Mouse (Mus musculus) embryonic facial prominence, embryonic 13.5 days (tissue): Measurements from ENCODE around the gene Acin1. TPM values are rescaled to one million over a fixed set of nuclear protein-coding genes. Genes with fewer than 3 reads are reported as not detected.
A peak's percentile ranks its signal among the peaks of the same experiment; 100 is the strongest.

ENCODE experiments used
- ATAC-seq: fragments of 200-750 bp; cut with Nextera tagmentation; 2 replicates; pipeline ENCODE4 v1.8.0; 2017; ENCODE audit warnings: low read depth; ENCODE audit not compliant: insufficient number of reproducible peaks, insufficient read depth, low FRiP score, low TSS enrichment
- H3K27ac ChIP-seq: fragments of 300-500 bp; sonication (generic); 2 replicates; pipeline ENCODE4 v1.5.1; 2015; ENCODE audit warnings: moderate library complexity, mild to moderate bottlenecking, inconsistent platforms
- H3K27me3 ChIP-seq: fragments of 300-500 bp; sonication (generic); 2 replicates; pipeline ENCODE4 v1.6.1; 2015; ENCODE audit warnings: mild to moderate bottlenecking, inconsistent platforms
- H3K36me3 ChIP-seq: fragments of 300-500 bp; sonication (generic); 2 replicates; pipeline ENCODE4 v1.6.1; 2015; ENCODE audit warnings: mild to moderate bottlenecking, inconsistent platforms
- H3K4me1 ChIP-seq: fragments of 300-500 bp; sonication (generic); 2 replicates; pipeline ENCODE4 v1.6.1; 2015; ENCODE audit warnings: inconsistent platforms
- H3K4me2 ChIP-seq: fragments of 300-500 bp; sonication (generic); 2 replicates; pipeline ENCODE4 v1.6.1; 2015; ENCODE audit warnings: moderate library complexity, mild to moderate bottlenecking, inconsistent platforms
- H3K4me3 ChIP-seq: fragments of 300-500 bp; sonication (generic); 2 replicates; pipeline ENCODE4 v1.5.1; 2015; ENCODE audit warnings: mild to moderate bottlenecking, inconsistent platforms
- H3K9ac ChIP-seq: fragments of 300-500 bp; sonication (generic); 2 replicates; pipeline ENCODE4 v1.6.1; 2015; ENCODE audit warnings: mild to moderate bottlenecking, inconsistent platforms
- H3K9me3 ChIP-seq: fragments of 300-500 bp; sonication (generic); 2 replicates; pipeline ENCODE4 v1.6.1; 2016; ENCODE audit warnings: inconsistent platforms
- WGBS: fragments of 180-500 bp; shearing (Covaris S2); methylation state at CpG from one replicate; pipeline ENCODE4 v1.1.7; 2015; ENCODE audit warnings: mixed read lengths; 5-methylcytosine and 5-hydroxymethylcytosine counted together
- polyA plus RNA-seq: library from polyadenylated mRNA; unstranded; fragments of >200 nt; fragmentation: Nextera tagmentation; extraction: Ambion mirVana; gene quantifications from 2 replicates; pipeline ENCODE4 v1.2.1, GENCODE M21; 2015

Acin1 gene
- polyA plus RNA-seq, 1 experiment from 2014 or later = 169 TPM

GRCm38 (mm10) chr14:54640946-54641304 is 45.8 kb downstream of the Acin1 start, which contains the start of gene Gm17606:
TSS of gene Gm17606 (plus strand) at chr14:54640952.
- peaks cover 72% of the 10 kb centered on the region for H3K36me3 ChIP-seq
- H3K4me1 ChIP-seq = peaks cover 16% of the 10 kb centered on the region
- no peaks in the 10 kb centered on the region for H3K27me3 ChIP-seq
- H3K9me3 ChIP-seq = no peaks in the 10 kb centered on the region
- 1% methylated on average over 28 of the region's 28 CpGs for WGBS
- peak within 1 kb of the TSS; percentile 90 for H3K9ac ChIP-seq
- ATAC-seq = no peak
- H3K4me2 ChIP-seq = peak within 1 kb of the TSS; percentile 73
- peak within 1 kb of the TSS; percentile 75 for H3K4me3 ChIP-seq
- peak within 1 kb of the TSS; percentile 78 for H3K27ac ChIP-seq

- Histone ChIP-seq H3K4me1 (peaks cover 16% of the 10 kb centered on the region), H3K4me2 (peak overlapping the region; percentile 73), H3K27ac (no peak overlapping the region), H3K4me3 (peak overlapping the region; percentile 75), H3K9me3 (no peaks in the 10 kb centered on the region), H3K36me3 (peaks cover 69% of the 10 kb centered on the region), H3K27me3 (no peaks in the 10 kb centered on the region), H3K9ac (peak overlapping the region; percentile 90)
- no peak for ATAC-seq
- 20% methylated on average over 4 of the region's 4 CpGs for WGBS
Measured at GRCm38 (mm10) chr14:54640121-54640520, 46.6 kb downstream of the Acin1 start.

- H3K9me3 ChIP-seq = no peaks in the 10 kb centered on the region
- peaks cover 66% of the 10 kb centered on the region for H3K36me3 ChIP-seq
- no peak overlapping the region for H3K27ac ChIP-seq
- H3K27me3 ChIP-seq = no peaks in the 10 kb centered on the region
- no peak overlapping the region for H3K4me2 ChIP-seq
- 69% methylated on average over 5 of the region's 5 CpGs for WGBS
- peak overlapping the region; percentile 4; the same call in 1 of the 2 replicates for H3K9ac ChIP-seq
- H3K4me3 ChIP-seq = no peak overlapping the region
- H3K4me1 ChIP-seq = peaks cover 16% of the 10 kb centered on the region
- ATAC-seq = no peak
Measured at GRCm38 (mm10) chr14:54638210-54638609, 48.5 kb downstream of the Acin1 start.

GRCm38 (mm10) chr14:54636954-54637353 is 49.8 kb downstream of the Acin1 start:
- ATAC-seq = no peak
- Histone ChIP-seq H3K27me3 (no peaks in the 10 kb centered on the region), H3K4me1 (peaks cover 16% of the 10 kb centered on the region), H3K36me3 (peaks cover 67% of the 10 kb centered on the region), H3K27ac (no peak overlapping the region), H3K4me2 (no peak overlapping the region), H3K4me3 (no peak overlapping the region), H3K9ac (no peak overlapping the region), H3K9me3 (no peaks in the 10 kb centered on the region)
- WGBS = 54% methylated on average over 8 of the region's 8 CpGs

- WGBS = 88% methylated on average over 4 of the region's 4 CpGs
- ATAC-seq = no peak
- peaks cover 82% of the 10 kb centered on the region for H3K36me3 ChIP-seq
Measured at GRCm38 (mm10) chr14:54634182-54634581, 52.5 kb downstream of the Acin1 start.

GRCm38 (mm10) chr14:54632252-54632651 is 54.5 kb downstream of the Acin1 start:
- no peak for ATAC-seq
- Histone ChIP-seq H3K9me3 (no peaks in the 10 kb centered on the region), H3K9ac (no peak overlapping the region), H3K4me3 (no peak overlapping the region), H3K27ac (no peak overlapping the region), H3K27me3 (no peaks in the 10 kb centered on the region), H3K36me3 (peaks cover 64% of the 10 kb centered on the region), H3K4me2 (no peak overlapping the region), H3K4me1 (0 out of 2 replicates have a peak, but pooled peaks cover 4% of the 10 kb centered on the region)
- WGBS = 93% methylated on average over 37 of the region's 37 CpGs

More at GRCm38 (mm10) chr14:54634182-54634581, 52.5 kb downstream of the Acin1 start:
- H3K4me2 ChIP-seq = no peak overlapping the region
- peaks cover 6% of the 10 kb centered on the region for H3K4me1 ChIP-seq
- no peak overlapping the region for H3K9ac ChIP-seq
- H3K9me3 ChIP-seq = no peaks in the 10 kb centered on the region
- no peaks in the 10 kb centered on the region for H3K27me3 ChIP-seq
- no peak overlapping the region for H3K4me3 ChIP-seq
- no peak overlapping the region for H3K27ac ChIP-seq

DNA sequence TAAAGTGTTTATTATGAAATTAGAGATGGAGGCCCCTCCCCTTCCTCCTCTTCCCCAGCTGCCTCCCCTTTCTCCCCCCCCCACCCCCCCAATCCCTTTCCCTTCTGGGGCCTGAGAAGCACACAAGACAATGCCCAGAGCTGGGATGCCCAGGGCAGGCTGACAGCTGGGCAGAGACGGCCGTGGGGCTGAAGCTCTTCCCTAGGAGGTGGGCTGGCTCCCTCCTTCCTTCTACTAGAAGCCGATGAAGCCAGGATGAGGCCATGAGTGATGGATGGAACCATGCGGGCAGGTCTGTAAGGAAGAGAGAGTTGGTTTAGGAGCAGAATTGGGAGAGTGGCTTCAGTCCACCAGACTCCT is 55.5 kb downstream of the Acin1 start:
- Histone ChIP-seq H3K36me3 (peaks cover 54% of the 10 kb centered on the region), H3K9me3 (no peaks in the 10 kb centered on the region), H3K27ac (peak overlapping the region; percentile 48; the same call in 1 of the 2 replicates), H3K9ac (no peak overlapping the region), H3K27me3 (no peaks in the 10 kb centered on the region), H3K4me1 (0 out of 2 replicates have a peak, but pooled peaks cover 4% of the 10 kb centered on the region), H3K4me2 (no peak overlapping the region), H3K4me3 (no peak overlapping the region)
- ATAC-seq = no peak
- WGBS = 65% methylated on average over 4 of the region's 4 CpGs

DNA sequence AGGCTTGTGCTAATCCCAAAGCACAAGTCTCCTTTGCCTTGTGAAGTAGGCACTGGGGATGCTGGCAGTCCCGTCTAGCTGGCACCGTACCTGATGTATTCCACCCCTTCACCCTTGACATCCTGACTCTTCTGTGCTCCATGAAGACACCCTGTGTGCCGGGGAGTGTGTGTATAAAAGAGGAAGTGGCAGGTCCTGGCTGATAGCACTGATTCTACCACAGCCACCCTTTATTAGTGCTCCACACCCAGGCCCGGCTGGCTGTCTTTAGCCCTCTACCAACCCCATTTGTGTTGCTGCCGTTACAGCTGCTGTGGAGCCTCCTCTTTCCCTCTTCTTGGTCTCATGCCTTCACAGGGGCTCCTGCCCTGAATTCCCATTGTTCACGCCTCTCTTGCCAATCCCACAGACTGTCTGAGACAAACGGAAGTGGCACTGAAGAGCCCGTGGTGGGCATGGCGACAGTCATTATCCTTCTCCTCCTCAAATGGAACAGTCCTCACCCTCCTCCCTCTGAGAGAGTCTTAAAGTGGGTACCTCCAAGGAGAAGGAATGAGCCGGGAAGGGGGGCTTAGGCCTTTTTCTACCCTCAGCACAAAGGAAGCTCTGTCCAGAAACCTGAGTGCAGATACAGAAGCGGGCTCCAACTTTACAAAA is 56.0 kb downstream of the Acin1 start:
- no peaks in the 10 kb centered on the region for H3K9me3 ChIP-seq
- H3K4me1 ChIP-seq = 0 out of 2 replicates have a peak, but pooled peaks cover 4% of the 10 kb centered on the region
- no peak overlapping the region for H3K4me3 ChIP-seq
- no peak for ATAC-seq
- H3K27ac ChIP-seq = peak overlapping the region; percentile 64; the same call in 1 of the 2 replicates
- no peaks in the 10 kb centered on the region for H3K27me3 ChIP-seq
- H3K36me3 ChIP-seq = peaks cover 49% of the 10 kb centered on the region
- no peak overlapping the region for H3K9ac ChIP-seq
- WGBS = 73% methylated on average over 11 of the region's 11 CpGs
- no peak overlapping the region for H3K4me2 ChIP-seq

- Histone ChIP-seq H3K36me3 (peaks cover 44% of the 10 kb centered on the region), H3K27ac (no peak overlapping the region), H3K4me1 (0 out of 2 replicates have a peak, but pooled peaks cover 4% of the 10 kb centered on the region), H3K4me2 (no peak overlapping the region), H3K4me3 (no peak overlapping the region), H3K27me3 (no peaks in the 10 kb centered on the region), H3K9ac (no peak overlapping the region), H3K9me3 (no peaks in the 10 kb centered on the region)
- WGBS = 81% methylated on average over 2 of the region's 2 CpGs
- ATAC-seq = no peak
Measured at GRCm38 (mm10) chr14:54629797-54630196, 56.9 kb downstream of the Acin1 start.

DNA sequence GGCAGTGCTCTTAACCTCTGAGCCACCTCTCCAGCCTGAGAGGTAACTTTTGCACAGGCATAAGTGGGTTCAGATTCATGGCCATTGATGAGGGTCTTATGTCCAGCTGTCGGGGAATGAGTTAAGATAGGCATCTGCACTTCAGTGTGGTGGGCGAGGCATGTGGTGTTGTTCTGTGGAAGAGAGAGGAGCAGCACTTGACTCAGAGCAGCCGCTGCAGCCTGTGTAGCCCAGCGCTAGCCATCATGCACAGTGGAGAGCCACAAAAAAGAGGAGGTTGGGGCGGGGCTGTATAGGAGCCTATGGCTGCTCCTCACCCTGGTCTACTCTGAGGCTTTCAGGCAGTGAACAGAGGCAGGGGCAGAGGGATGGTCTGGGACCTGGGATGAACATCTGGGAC is 58.6 kb downstream of the Acin1 start:
- no peak overlapping the region for H3K27ac ChIP-seq
- H3K4me2 ChIP-seq = no peak overlapping the region
- no peak overlapping the region for H3K9ac ChIP-seq
- 80% methylated on average over 5 of the region's 5 CpGs for WGBS
- H3K4me1 ChIP-seq = 0 out of 2 replicates have a peak, but pooled peaks cover 4% of the 10 kb centered on the region
- H3K4me3 ChIP-seq = no peak overlapping the region
- peaks cover 29% of the 10 kb centered on the region for H3K36me3 ChIP-seq
- H3K27me3 ChIP-seq = no peaks in the 10 kb centered on the region
- no peak for ATAC-seq
- H3K9me3 ChIP-seq = no peaks in the 10 kb centered on the region

- Histone ChIP-seq H3K27ac (no peak overlapping the region), H3K9ac (peak overlapping the region; percentile 21; the same call in 1 of the 2 replicates), H3K4me2 (no peak overlapping the region), H3K27me3 (no peaks in the 10 kb centered on the region), H3K4me3 (no peak overlapping the region), H3K9me3 (no peaks in the 10 kb centered on the region), H3K4me1 (no peaks in the 10 kb centered on the region), H3K36me3 (no peaks in the 10 kb centered on the region; the same call in 1 of the 2 replicates)
- no peak for ATAC-seq
- 52% methylated on average over 10 of the region's 10 CpGs for WGBS
Measured at GRCm38 (mm10) chr14:54624976-54625375, 61.8 kb downstream of the Acin1 start.

GRCm38 (mm10) chr14:54623334-54623733 is 63.4 kb downstream of the Acin1 start:
- H3K4me1 ChIP-seq = no peaks in the 10 kb centered on the region
- no peak overlapping the region for H3K9ac ChIP-seq
- WGBS = 87% methylated on average over 6 of the region's 6 CpGs
- no peak overlapping the region for H3K4me3 ChIP-seq
- no peaks in the 10 kb centered on the region for H3K36me3 ChIP-seq
- no peak overlapping the region for H3K4me2 ChIP-seq
- no peak overlapping the region for H3K27ac ChIP-seq
- no peaks in the 10 kb centered on the region for H3K9me3 ChIP-seq
- ATAC-seq = no peak
- H3K27me3 ChIP-seq = no peaks in the 10 kb centered on the region
